In the genomic region with DNA sequence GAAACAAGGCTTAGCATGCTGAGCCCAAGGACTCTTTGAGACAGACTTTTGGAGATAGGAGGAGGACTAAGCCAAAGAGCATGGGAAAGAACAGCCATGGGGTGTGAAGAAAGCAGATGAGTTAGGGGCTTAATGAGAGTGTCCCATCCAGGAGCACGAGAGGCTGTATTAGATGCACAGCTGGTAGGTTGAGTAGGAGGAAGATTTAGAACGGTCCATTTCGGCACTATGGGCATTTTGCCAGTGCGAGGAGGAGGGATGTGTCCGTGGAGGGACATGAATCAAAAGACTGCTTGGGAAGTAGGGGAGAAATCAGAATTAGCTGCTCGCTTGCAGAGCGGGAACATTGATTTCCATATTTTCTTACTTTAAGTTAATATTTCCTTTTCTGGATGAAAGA, we compare ENCODE assay signal across 9 mouse cellular contexts.
DNase-seq lines count a peak whose midpoint lies in the region; ATAC-seq and TF ChIP-seq lines count a peak whose summit lies in the region.
"Had no signal": no experiment of that assay in that cellular context is flagged by ENCODE, and none has a peak within 500 bp of the region (broad histone marks: within the 10 kb centered on the region; RNA-seq: fewer than 3 reads in every experiment).

No protein-coding gene starts in this region.

- ATAC-seq in monocyte, adult 5-6 weeks (replicated peaks; ENCODE audit: insufficient number of reproducible peaks, low FRiP score, low TSS enrichment, poor library complexity, severe bottlenecking): no peak

- H3K36me3 ChIP-seq in thymus, adult 2 months (ENCODE audit: control insufficient read depth, insufficient read depth, low read length): no peaks in the 10 kb centered on the region
- H3K36me3 ChIP-seq: midbrain, embryonic 12.5 days had no signal

- H3K4me3 ChIP-seq in thymus, adult 2 months (ENCODE audit: control insufficient read depth, insufficient read depth, low read length): no peak overlapping the region
- H3K4me3 ChIP-seq: midbrain, embryonic 12.5 days had no signal

- DNase-seq in kidney, postnatal 4 days: peak; percentile 13 to 42
- DNase-seq in kidney, adult 9 months: no peak
- DNase-seq in cerebellum, adult 18-20 months: peak; percentile 29 to 45
- peak; percentile 22 to 31 for DNase-seq in layer of hippocampus, adult 18-20 months (ENCODE audit: low spot score in 2 of 2)
- peak; percentile 62 to 74 for DNase-seq in right cerebral cortex, adult 2 months (ENCODE audit: low spot score in 2 of 2)
- no peak for DNase-seq in thymus, adult 2 months
- DNase-seq in natural killer cell, adult 2 months (ENCODE audit: low spot score in 2 of 2): no peak

- H3K27me3 ChIP-seq in thymus, adult 2 months (ENCODE audit: control insufficient read depth, insufficient read depth, low read length): no peaks in the 10 kb centered on the region
- H3K27me3 ChIP-seq: midbrain, embryonic 12.5 days had no signal

- TF ChIP-seq POLR2A in thymus, adult 2 months (IDR thresholded peaks at IDR 0.05; ENCODE audit: control insufficient read depth, extremely low read depth, insufficient read depth, low read length, poor library complexity): no peak

- TF ChIP-seq CTCF in thymus, adult 2 months (IDR thresholded peaks at IDR 0.05; ENCODE audit: borderline replicate concordance, control insufficient read depth, extremely low read depth, insufficient read depth, low read length, poor library complexity): no peak

- 88% methylated on average over 7 of the region's 7 CpGs for WGBS in thymus, adult 2 months

- H3K27ac ChIP-seq in thymus, adult 2 months (ENCODE audit: control insufficient read depth, insufficient read depth, low read length): no peak overlapping the region
- H3K27ac ChIP-seq: midbrain, embryonic 12.5 days had no signal

- H3K4me1 ChIP-seq in thymus, adult 2 months (replicated peaks; ENCODE audit: control insufficient read depth, insufficient read depth, low read length): no peaks in the 10 kb centered on the region

Comparison
In these comparisons a context has a peak if more than half of its experiments do, and no peak if none do; other contexts are left out.
1. DNase-seq: peak in kidney, postnatal 4 days (2 of 2), cerebellum, adult 18-20 months (2 of 2), layer of hippocampus, adult 18-20 months (2 of 2) and right cerebral cortex, adult 2 months (2 of 2); none in kidney, adult 9 months (single experiment), thymus, adult 2 months (single experiment) and natural killer cell, adult 2 months (0 of 2).